Mouse (Mus musculus): ENCODE measurements around the gene Grasp. TPM values are rescaled to one million over a fixed set of nuclear protein-coding genes. Genes with fewer than 3 reads are reported as not detected.
A peak's percentile ranks its signal among the peaks of the same experiment; 100 is the strongest.

Gene Grasp
- total RNA-seq, 2 experiments from 2014 or later, result 8.7 to 9.7 TPM

DNA sequence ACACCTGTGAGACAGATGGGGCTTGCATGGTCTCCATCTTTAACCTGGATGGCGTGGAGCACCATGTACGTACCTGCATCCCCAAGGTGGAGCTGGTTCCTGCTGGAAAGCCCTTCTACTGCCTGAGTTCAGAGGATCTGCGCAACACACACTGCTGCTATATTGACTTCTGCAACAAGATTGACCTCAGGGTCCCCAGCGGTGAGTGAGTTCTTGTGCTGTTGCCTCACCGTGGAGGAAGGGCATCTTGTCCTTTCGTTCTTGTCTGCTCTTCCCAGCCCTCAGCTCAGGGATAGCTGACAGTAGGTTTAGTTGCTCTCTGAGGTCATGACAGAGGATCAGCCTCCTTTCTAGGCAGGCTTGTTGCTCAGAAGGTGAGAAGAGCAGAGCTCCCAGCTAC, 30.0 kb upstream of the Grasp start:
- DNase-seq, result no peak

DNA sequence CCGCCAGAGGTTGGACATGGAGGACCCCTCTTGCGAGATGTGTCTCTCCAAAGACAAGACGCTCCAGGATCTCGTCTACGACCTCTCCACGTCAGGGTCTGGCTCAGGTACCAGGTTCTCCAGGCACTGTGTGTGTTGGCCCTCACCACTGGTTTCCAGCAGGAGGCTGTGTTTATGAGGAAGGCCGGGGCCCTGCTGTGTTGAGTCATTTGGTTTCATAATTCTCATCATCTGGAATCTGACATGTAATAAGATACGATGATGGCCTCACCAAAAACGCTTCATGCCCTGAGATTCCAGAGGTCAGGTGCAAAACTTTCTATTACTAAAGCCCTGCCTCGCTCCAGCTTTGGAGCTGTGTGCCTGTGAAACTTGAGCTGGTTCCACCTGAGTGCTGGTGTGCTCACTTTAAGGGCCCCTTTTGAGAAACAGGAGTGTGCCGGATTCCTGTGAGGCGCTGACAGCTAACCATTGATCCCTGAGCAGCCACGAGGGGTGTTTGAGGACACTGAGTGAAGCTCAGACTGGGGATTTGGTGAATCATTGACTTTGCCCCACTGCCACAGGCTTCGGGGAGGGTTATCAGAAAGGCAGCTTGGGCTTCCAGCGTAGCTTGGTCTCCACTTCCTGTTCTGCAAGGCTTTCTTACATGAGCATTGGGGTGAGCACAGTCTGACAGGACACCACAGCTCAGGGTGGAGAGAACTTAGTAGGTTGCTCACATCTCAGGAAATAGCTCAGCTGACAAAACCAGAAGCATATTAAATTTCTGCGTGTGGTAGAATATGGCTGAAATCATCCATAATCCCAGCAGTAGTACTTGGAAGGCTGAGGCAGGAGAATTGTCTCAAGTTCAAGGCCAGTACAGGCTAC, 28.8 kb upstream of the Grasp start:
- no peak for DNase-seq

DNA sequence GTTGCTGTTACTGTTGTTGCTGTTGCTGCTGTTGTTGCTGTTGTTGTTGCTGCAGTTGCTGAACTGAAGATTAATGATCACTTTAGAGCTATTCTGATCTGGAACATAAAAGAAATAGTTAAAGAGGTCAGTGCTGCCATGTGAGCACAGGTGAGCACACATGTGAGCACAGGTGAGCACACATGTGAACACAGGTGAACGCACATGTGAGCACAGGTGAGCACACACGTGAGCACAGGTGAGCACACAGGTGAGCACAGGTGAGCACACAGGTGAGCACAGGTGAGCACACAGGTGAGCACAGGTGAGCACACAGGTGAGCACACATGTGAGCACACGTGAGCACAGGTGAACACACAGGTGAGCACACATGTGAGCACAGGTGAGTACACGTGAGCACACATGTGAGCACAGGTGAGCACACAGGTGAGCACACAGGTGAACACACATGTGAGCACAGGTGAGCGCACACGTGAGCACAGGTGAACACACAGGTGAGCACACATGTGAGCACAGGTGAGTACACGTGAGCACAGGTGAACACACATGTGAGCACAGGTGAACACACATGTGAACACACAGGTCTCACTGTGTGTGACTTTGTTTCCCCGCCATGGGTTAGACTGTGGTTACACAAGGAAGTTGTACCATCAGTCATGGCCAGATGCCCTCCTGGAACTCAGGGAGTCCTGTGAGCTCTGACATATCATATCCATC, 27.8 kb upstream of the Grasp start:
- no peak for DNase-seq

DNA sequence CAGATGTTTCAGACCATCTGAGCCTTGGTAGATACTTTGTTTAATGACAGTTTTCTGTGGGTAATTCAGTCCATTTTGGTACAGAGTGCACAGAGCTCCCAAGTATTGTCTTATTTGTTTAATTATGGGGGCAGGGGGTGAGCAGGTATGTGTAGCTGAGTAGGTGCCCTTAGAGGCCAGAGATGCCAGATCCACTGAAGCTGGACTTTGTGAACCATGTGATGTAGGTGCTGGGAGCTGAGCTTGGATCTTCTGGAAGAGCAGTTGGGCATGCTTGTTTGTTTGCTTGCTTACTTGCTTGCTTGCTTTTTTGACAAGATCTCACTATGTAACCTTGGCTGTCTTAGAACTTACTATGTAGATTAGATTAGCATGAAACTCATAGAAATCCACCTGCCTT, 27.0 kb upstream of the Grasp start:
- DNase-seq, result no peak

DNA sequence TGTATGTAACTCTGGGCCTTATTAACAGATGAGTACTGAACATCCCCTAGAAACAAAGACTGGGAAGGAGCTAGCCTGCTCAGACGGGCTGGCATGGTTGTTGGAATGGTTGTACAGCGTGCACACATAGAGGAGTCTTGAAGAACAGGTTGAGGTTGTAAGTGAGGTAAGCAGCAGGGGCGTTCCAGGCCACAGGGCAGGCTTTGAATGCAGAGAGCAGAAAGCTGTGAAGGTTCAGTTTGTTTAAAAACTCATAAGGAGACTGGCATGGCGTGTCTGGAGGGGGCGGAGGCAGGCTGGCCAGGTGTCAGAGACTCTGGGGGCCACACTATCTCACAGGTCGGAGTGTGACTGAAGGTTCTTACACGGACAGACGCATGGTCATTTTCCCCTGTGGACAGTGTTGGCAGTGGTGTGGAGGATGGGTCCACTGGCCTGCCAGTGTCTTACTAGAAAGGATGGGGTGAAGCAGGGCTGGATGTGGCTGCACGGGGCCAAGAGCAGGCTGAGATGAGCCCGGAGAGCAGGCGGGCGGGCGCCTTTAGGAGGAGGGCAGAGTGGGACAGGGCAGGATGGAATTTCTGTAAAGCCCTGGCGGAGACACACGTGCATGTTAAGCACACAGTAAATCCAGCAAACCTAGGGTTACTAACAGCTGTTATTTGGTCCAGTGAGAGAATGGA, 26.4 kb upstream of the Grasp start:
- DNase-seq, result no peak

DNA sequence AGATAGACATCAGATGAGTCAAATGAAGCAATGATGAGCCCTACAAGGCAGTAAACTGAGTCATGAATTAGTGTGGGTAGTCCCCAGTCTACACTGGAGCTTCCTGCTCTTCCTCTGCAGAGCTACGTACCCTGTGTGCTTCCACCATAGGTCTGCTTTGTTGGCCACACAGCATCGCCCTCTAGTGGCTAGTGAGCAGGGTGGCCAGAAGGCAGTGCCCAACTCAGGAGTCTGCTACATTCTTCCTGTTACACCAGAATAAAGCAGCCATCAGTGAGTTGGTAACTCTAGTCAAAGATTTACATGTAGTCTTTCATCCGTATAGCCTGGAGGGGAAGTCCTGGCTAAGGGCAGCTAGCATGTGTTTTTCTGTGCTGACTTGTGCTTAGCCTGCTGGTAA, 25.8 kb upstream of the Grasp start:
- peak; percentile 80 to 82 for DNase-seq

DNA sequence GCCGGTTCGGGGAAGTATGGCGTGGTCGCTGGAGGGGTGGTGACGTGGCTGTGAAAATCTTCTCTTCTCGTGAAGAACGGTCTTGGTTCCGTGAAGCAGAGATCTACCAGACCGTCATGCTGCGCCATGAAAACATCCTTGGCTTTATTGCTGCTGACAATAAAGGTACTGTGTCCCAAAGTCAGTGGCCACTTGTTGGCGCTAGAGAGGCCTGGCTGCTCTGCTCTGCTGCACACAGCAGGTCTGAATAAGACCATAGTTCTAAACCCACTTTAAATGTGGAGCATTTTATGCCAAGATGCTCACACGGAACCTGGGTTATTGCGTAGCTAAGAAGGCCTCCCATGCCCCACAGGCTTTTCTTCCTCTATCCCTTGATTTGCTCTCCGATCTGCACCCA, 25.1 kb upstream of the Grasp start:
- DNase-seq, result no peak

DNA sequence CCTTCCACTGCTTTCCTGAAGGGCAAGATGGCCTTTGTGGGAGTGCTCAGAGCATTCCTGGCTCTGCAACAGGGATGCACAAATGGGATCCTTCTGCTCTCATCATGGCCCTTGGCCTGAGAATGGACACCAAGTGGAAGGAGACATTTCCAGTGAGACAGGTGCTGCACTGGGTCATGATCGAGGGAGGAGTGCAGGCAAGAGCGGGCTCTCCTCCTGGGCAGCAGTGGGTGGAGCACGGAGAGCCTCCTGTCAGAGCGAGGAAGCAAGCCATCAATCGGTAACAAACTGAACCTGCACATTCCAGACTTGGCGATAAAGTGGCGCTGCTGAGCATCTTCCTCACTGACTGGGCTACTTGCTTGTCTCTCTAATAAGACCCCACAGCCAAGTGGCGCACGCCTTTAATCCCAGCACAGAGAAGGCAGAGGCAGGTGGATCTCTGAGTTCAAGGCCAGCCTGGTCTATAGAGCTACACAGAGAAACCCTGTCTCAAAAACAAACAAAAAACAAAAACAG, 23.2 kb upstream of the Grasp start:
- DNase-seq, result no peak

DNA sequence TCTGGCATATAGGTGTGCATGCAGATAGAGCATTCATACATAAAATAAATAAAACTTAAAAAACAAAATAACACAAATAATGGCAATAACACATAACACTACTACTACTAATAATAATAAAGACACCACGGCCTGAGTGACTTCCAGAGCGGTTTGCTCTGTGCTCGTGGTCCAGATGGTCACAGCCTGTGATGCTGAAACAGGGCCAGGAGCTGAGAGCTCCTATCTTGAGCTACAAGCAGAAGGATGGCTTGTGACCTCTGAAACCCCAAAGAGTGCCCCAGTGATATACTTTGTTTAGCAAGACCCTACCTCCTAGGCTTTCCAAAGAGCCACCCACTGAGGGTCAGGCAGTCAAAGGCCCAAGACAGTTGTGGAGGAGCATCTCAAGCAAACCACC, 22.6 kb upstream of the Grasp start:
- DNase-seq, result no peak

DNA sequence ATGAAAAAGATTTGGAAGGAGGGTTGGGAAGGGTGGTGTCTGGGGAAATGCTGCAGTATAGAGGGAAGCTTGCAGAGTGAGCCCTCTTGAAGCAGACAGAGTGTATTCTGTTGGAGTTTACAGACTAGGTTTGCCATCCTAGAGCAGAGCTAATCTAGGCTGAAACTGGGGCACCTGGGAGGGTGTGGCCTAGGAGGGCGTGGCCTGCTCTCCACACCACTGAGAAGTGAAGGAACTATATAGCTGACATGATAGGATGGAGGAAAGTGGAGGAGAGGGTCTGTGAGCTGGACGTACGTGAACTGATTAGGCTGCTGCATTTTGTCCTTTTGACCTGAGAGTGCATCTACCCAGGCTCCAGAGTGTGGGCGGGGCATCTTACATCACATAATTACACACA, 20.3 kb upstream of the Grasp start:
- DNase-seq, result no peak

DNA sequence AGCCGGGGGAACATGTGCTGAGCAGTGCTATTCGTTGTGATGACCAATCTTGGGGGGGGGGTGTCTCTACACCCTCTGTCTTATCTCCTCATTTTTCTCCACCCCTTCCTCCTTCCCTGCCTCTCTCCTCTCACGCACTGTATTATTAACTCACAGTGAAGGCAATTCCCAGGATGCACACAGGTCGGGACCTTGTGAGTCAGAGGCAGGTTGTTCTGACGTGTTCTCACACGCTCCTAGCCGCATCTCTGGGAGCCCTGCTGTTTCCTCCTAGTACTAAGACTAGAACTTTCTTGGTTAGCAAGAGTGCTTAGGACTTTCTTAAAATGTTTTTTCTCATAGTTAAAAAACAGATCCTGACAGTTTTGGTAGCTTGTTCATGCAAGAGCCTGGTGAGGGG, 19.2 kb upstream of the Grasp start:
- no peak for DNase-seq

DNA sequence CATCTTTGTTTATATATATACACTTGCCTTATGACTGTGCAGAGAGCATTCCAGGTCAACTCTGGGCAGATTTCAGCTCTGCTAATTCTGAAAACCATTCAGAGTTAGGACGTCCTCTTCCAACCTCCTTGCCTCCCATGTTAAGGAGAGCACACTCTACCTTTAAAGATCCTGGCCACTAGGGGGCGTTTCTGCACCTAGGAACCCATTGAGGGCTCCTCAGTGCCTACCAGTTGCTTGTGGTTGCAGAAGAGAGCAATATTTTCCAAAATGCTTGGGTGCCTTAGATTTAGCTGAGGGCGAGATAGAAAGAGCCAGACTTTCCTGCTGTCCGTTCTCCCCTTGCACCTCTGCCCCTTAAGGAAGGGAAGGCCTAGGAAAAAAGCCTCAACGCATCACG, 13.8 kb upstream of the Grasp start:
- DNase-seq, result peak; percentile 49 to 77

DNA sequence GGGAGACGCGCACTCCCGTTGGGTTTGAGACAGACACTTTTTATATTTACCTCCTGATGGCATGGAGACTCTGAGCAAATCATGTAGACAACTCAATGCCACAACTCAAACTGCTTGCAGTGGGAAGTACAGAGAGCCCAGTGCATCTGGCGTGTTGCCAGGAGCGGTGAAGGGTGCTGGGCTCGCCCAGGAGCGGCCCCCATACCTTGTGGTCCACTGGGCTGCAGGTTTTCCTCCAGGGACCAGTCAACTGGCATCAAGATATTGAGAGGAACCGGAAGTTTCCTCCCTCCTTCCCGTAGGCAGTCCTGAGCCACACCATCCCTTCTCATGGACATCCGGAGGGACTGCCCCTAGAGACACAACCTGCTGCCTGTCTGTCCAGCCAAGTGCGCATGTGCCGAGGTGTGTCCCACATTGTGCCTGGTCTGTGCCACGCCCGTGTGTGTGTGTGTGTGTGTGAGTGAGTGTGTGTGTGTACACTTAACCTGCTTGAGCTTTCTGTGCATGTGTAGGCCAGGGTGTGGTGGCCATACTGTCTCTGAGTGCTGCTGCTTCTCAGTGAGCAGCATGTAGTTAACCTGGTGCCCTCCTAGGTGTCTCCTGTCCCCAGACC, 12.9 kb upstream of the Grasp start:
- DNase-seq, result peak in 1 of 2 experiments; percentile 51

DNA sequence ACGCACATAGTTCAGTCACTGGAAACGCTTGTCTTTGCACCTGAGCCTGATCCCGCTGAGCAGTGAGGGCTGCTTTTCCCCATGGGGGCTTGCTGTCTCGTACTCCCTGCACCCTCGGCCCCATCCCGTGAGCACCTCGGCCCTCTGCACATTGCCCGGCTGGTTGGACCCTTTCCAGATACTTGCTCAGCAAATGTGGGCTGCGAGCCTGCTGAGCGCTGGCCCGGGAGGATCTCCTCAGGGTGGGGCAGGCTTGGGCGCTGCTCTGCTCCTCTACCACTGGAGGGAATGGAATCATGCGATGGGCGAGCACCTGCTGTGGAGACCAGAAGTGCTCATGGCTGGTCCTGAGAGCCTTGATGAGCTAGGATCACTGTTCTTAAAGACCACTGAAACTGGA, 11.6 kb upstream of the Grasp start:
- DNase-seq, result peak; percentile 59 to 66

DNA sequence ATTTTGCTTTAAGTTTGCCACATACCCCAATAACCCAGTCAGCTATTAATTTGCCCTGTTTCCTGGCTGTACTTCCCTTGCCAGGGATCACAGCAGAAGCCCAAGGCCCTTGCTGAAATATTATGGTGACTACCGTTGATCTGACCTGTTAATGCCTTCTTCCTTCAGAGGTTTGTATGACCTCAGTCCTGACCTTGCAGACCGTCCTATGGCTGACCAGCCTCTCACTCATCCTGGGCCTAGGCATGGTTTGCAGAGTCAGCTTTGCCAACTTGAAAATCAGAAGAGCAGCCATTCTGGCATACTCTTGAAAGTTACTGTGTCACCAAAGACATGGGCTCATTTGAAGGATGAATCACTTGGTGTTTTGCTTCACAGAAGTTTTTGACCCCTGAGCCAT, 8.9 kb upstream of the Grasp start:
- DNase-seq, result no peak

DNA sequence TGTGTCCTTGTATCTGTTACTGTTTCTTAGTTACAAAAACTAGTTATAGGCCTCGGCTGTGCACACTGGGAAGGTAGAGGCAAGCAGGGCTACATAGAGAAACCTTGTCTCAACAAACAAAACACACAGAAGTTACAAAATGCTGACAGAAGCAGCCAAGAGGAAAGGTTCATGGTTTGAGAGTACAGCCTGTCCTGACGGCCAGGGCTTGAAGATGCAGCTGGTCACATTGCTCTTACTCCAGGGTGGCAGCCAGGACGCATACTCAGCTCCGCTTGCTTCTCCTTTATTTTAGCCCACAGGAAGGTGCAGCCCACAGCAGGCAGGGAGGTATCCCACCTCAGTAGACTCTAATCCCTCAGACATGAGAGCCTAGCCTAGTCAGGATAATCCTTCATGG, 8.0 kb upstream of the Grasp start:
- DNase-seq, result no peak

DNA sequence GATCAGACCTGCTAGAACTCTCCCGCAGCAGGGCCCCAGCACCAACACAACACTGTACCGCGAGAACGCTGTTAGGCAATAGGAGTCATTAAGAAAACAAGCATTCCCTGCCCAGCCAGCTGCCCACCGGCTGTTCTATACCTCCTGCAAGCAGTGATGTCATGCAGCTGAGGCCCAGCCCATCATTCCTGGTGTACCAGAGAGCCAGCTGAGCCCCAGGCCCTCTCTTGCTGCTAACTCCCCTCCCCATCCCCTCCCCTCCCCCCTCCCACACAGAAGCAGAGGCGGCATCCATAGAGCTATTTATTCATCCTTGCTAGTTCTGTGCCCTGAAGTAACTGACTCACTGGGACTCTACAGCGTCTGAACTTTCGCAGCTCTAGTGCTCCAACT, 3.1 kb upstream of the Grasp start:
- DNase-seq, result no peak

DNA sequence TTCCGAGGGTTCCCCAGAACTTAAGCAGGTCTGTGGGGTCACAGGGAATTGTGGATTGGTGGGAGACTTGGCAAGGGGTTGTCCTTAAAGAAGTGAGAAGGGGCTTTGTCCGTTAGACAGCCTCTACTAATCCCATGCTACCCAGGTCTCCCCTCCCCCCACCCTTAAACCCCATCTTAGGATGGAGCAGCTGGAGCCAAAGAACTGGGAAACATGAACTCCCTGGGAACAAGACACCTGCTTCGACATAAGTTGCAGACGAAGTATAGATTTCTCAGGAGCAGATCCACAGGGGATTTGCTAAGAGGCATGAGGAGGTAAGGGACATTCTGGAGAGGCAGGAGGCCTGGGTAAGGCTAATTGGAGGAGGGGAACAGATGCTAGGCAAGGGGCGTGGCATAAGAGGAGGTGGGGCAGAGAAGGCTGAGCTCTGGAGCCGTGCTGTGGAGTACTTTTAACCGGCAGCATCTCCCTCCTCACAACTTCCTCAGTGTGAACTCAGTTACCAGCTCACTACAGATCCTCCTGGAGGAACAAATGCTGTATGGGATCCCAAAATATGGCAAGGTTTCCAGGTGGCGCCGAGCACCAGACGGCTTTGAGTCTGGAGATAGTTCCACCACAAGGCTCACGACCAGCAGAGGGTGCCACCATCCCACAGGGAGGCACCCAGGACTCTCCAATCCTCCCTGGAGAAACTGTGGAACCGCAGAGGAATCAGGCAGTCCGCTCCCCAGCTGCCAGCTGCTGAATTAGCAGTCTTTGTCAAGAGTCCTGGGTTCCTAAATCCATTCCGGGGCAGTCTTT, 2.5 kb upstream of the Grasp start:
- DNase-seq, result peak; percentile 89 to 96

DNA sequence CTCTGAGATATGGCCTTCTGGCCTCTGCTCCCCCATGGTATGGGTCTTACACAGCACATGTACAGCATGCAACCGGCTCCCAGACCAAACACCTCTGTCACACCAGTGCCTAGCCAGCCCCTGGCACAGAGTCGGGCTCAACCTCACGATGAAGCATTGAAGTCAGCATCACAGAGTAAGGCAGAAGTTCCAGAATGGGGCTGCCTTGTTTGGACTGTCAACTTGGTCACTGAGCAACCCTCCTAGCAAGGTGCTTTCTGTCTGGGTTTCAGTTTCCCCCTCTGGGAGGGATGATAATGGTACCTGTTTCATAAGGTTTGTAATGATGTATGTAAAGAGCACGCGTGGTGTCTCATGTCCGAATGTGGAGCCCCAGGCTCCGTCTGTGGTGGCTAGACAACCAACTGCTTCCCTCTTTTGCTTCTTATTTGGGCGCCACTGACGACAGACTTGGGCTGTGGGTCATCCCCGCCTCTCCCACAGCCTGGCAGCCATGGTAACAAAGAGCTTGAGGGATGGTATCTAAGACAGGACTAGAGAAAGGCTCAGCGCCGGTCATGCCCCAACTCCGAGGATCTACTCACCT, 998 bp upstream of the Grasp start:
- DNase-seq, result no peak

DNA sequence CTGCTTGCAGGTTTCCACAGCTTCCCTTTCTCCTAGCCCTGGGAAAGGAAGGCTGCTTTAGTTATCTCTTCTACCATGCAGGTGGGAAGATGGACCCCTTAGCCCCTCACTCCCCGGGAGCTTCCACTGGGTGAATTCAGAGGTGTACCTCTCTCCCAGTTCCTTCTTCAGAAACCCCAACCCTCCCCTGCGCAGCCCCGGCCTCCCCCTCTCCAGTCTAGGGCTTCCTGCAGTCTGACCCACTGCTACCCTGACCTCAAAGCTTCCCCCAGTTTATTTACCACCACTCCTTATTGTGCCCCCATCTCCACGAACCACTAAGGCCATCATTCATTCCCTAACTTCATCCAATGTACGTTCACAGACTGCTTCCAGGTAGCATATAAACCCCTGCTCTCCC, 392 bp upstream of the Grasp start:
- no peak for DNase-seq

DNA sequence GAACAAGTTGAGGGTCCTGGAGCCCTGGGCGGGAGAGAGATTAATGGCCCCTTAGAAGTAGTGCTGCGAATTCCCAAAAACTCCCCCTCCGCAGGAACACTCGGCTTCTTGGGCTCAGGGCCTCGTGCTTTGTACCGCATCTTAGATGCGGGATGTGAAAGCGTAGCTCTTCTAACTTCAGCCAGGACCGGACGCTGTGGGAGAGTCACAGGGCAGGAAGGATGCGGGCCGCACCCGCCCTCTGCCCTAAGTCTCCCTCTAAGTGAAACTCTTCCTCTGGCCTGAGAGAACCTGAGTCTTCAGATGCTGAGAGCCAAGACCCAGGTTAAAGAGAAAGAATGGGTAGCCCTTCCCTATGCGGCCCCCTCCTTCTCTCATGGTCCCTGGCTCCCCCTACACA, 989 bp downstream of the Grasp start:
- peak; percentile 63 to 75 for DNase-seq

All from heart, adult 18-20 months (tissue).